Mouse (Mus musculus) gonadal fat pad, adult 2 months (tissue): ENCODE data around the gene Ankrd44. TPM values are rescaled to one million over a fixed set of nuclear protein-coding genes. Genes with fewer than 3 reads are reported as not detected.
A peak's percentile ranks its signal among the peaks of the same experiment; 100 is the strongest.

Source experiments
- DNase-seq: peaks from one replicate; pipeline ENCODE4 v3.0.0-alpha.2; 2012; ENCODE audit warnings: low read depth
- polyA plus RNA-seq: library from polyadenylated mRNA; depleted of rRNA; stranded (reverse); fragments of >200 nt; gene quantifications from 2 replicates; pipeline ENCODE4 v1.2.3, GENCODE M21; 2012

Ankrd44 gene
- polyA plus RNA-seq, 1 experiment = 18.6 TPM

DNA sequence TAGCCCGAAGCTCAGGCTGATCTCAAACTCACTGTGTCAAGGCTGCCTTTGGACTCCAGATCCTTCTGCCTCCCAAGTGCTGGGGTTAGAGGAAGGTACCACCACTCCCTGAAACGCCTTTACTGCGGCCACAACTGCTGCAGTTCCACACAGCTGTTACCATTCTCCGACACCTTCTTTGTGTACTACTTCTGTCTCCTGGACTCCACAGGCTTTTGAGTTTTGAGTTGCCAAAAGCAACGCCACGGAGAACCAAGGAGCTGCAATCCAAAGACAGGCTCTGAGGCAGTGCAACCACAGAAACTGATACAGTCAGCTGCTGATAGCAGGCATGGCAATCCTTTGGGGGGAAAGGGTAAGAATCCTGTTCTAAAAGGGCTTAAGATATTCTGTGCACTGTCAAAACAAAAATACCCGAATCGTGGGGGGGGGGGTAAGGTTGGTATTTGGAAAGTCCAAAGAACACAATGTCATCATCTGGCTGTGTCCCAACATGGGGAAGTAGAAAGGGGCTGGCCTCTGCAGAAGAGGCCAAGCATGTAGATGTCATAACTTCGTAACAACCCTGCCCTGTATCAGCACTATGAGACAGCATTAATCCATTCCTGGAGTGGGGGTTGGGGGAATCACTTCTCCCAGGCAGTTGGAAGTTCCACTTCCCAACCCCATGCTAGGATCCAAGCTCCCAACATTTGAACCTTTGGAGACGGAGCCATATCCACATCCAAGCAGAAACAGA lies 116.2 kb downstream of the Ankrd44 start:
- DNase-seq = no peak

DNA sequence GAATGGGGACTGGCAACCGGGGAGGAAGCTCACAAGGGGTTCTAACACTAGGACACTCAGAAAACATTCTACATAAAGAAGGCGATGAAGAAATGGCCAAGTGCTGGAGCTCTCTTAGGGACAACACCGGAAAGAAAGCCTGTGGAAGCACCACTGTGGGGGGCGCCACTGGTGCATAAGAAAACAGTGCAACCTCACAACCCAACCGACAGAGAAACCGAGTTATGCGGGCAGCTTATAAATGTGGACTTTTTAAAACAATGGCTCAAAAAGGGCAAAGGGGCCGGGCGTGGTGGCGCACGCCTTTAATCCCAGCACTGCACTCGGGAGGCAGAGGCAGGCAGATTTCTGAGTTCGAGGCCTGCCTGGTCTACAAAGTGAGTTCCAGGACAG lies 117.1 kb downstream of the Ankrd44 start:
- DNase-seq = no peak

DNA sequence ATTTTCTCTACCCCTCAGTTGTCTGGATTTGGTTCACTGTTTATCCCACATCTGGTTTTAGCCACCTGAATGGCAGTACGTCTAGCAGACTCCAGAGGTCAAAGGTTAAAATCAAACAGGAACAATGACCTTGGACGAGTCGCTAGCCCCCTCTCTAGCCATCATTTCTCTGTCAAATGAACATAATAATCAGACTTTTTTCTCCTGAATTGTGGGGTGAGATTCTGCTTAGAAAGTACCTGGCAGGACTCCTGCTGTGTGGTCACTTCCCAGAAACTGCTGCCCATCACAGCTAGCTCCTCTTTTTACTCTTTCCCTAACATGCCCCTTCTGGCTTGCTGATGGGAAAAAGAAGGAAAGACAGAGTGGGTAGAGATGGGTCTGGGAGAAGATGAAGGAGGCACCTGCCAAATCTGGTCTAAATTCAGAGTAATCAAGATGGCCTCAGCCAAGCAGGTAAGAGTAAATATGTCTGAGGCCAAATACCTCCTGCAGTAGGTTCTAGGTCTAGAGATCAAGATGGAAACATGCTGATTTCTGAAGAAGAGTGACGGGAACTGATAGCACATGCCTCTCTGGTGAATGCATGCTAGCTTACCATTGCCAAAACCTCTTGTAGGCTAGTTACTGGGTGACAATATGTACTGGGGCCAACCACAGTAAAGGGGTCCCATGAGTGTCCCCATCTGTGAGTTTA lies 117.6 kb downstream of the Ankrd44 start:
- no peak for DNase-seq

DNA sequence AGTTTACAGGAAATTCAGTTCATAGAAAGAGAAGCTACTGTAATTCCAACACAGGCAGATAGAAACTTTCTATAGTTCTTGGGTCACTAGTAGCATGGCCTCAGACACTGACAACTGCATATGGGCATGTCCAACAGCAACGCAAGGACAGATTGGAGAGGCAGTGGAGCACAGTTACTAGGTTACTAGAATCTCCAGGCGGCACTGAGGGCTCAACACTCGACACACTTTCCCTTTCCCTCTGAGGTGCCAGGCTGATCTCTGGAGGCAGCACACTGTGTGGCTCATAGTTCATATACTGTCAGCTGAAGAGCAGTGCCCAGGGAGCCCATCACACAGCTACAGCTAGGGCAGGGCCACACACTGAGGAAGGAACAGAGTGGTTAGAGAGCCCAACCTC lies 118.4 kb downstream of the Ankrd44 start:
- no peak for DNase-seq

DNA sequence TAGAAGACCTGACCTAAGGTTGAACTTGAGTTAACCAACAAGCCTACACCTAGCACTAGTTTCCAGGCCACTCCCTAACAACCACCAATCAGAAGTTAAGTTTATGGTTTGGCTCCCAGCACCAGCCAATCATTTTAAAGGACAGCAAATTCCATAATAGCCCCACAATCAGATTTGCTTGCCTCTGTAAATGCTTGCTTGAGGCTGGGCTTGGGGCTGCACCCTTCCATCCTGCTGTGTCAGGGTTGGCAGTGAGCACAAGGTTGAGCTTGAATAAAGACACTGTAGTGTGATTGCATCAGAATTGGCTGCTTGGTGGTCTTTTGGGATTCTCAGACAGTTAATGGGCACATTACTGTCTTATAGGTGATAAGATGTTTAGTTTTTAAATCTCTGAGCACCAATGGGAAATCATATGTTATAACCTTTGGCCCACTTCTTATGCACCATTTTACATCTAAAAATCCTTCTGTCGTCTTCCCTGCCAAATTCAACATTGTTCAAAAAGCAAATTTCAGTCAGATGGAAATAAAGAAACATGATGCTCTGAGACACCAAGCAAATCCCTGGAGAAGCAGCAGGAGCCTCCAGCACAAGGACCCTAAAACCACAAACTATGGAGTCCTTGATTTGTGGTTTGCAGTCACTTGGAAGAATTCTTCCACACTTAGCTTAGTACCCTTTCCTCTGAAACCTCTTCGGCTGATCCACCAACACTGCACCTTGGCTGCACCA lies 119.9 kb downstream of the Ankrd44 start:
- DNase-seq = no peak

DNA sequence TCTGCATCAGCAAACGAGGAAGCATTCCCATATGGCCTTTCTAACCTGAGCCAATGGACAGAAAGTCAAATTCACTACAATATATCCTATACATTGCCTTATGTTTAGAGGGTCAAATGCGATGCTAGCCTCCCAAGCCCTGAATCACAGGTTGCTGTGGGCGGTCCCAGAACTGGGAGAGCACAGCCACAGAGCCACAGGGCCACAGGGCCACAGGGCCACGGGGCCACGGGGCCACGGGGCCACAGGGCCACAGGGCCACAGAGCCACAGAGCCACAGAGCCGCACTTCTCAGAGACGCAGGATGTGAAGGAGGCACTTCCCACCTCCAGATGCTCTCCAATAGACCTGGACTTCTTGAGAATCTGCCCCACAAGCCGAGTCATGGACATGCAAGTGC lies 121.8 kb downstream of the Ankrd44 start:
- DNase-seq = no peak

DNA sequence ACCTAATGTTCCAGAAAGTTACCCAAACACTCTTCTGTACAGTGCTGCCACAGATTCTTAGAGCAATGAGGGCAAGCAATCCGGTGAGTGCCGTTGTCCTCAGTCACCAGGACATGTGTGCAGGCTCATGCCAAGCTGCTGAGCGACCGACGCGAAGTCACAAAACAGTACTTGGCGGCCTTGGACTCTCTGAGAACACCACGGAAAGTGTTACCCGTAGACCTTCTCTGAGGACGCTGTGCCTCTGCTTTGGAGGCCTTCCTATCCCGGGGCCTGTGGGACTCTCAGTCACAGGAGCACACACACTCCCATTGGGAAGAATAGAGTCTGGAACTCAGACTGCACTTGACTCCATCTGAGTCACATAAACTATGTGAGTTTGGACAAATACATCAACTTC lies 123.5 kb downstream of the Ankrd44 start:
- DNase-seq = no peak

DNA sequence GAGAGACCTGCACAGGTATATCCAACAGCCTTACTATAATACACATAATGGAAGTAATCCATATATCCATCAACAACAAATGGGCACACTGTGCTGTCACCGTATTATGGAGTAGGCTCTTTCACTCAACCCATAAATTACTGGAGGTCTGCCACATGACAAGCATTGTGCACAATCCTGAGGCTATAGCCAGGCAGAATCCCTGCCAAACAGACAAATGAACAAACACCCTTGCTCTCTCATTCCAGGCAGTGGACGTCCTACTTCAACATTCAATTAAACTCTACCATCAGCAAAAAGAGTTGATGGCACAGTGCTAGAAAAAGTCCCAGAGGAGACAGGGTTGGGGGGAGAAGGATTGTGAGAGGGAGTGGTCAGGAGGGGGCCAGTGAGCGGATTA lies 124.9 kb downstream of the Ankrd44 start:
- no peak for DNase-seq

DNA sequence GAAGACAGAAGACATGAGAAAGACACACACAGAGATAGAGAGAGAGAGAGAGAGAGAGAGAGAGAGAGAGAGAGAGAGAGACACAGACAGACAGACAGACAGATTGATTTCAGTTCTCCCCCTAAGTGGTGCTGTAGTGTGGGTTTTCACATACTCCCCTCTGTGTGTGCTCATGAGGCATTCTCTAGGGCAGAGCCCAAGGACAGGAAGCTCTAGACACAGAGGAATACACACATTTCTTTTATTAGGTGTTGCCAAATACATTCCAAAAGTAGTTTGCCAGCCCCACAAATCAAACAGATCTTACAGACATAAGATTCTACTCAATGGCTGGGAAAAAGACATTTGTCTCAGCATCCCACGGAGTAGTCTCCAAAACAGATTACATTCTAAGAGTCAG lies 126.8 kb downstream of the Ankrd44 start:
- no peak for DNase-seq

DNA sequence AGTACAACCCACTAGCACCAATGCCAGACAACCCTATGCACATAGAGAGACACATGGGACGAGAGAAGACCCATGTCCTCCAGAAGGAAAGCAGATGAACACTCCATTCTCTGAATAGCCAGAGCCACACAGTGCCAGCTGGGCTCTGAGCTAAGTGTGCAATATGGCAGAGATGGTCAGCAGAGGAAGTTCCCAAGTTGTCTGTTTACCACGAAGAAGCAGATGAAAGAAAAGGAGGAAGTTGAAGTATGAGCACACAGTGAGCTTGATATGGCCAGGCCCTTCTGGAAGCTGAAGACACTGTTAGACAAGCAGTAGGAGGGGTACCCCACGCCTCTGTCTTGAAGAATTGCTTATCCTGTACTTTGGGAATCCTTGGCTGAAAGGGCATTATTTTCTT lies 127.8 kb downstream of the Ankrd44 start:
- no peak for DNase-seq

DNA sequence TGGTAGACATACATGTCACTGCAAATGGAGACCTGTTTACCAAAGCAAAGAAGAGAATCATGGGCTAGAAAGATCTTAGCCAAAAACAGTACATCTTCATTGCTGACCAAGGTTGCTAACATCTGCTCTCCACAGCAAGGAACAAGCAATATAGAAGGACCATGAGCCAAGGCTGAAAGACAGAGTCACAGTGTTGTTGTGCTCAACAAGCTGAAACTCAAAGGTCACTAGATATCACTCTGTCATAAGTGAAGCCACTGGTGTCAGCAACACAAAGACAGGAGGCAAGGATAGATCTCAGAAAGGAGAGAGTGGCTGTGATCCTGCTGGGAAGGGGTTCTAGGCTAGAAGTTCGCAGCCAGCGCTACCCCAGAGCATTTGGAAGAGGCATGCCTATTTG lies 131.5 kb downstream of the Ankrd44 start:
- no peak for DNase-seq

DNA sequence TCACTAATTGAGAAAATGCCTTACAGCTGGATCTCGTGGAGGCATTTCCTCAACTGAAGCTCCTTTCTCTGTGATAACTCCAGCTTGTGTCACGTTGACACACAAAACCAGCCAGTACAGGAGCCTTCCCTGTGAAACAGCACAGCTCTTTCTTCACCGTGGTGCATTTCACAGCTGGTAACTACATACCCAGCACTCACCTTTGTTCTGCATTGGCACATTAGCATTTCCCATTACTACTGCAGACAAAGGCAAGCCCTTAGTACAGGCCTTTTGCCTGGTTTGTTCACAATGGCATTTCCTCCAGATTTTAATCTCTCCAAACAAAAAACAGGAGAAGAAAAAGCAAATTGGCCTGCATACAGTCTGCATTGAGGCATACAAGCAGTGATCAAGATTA lies 134.8 kb downstream of the Ankrd44 start:
- DNase-seq = no peak

DNA sequence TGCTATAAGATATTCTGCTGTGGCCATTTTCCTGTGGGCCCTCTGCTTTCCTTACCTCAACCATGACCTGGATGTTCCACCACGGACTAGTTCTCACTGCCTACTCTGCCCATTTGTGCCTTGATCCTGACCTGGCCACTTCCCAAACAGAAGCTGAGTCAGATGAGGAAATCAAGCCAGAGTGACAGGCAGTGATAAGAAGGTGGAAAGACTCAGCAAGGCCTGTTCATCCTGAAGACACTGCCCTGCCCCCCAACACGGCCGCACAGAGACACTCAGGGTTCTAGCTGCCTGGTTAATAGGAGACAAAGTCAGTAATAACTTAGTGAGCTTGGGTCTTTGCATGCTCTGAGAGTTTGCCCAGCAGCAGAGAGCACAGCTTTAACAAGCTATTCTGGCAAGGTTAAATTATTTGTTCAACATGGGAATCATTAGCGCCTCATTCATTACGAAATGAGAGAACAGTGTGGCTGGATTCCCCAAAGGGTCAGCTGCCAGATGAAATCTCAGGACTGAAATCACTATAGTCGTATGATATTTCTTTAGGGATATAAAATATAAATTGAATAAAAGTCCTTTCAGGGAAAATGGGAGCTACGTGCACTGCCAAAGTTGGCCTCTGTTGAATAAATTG lies 136.7 kb downstream of the Ankrd44 start:
- DNase-seq = peak; percentile 84

DNA sequence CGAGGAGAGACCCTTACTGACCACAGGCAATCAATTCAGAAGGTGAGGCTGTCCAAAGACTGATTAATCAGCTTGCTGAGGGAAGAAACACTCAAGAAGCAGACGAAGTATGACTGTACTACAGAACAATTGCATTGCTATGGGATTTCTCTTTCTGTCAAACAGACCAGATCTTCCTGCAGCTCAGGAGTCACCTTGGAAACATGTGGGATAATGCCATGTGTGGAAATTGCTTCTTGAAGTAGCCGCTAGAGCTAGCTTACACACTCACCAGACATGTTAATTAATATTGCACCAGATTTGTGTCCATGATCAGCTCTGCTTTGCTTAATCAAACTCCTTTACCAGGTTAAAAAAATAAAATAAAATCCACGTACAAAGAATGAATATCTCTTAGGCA lies 137.8 kb downstream of the Ankrd44 start:
- no peak for DNase-seq

DNA sequence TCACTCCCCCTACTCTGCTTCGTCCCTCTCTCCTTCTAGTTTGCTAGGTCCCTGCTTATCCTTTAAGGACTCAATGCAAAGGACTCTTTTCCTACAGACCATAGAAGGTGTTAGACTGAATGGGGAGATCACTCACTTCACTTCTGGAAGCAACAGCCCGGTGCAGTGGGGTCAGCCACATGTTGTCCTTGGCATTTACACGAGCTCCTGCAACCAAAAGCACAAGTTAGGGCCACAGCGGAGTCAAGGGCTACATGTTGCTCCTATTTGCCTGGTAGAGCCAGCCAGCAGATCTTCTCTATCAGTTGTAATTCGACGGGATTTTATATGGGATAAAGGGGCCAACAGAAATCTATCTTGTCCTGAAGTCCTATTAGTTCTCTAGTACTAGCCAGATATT lies 148.0 kb downstream of the Ankrd44 start:
- DNase-seq = no peak

DNA sequence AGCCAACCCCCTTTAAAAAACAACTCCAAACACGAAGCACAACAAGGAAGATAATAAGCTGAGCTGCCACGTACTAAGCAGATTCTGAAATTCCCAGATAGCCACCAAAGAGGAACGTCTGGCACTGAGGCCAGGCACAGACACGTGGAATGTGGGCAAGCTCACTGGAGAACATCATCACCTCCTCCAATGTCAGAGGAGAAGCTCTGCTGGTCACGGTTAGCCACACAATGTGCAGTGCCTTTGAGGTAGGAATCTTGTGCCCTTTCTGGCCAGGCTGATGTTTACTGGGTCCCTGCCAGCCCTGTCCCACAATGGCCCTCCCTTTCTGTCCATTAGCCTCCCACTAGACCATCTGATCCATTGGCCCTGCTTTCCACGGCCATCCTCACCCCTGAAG lies 149.1 kb downstream of the Ankrd44 start:
- DNase-seq = no peak

DNA sequence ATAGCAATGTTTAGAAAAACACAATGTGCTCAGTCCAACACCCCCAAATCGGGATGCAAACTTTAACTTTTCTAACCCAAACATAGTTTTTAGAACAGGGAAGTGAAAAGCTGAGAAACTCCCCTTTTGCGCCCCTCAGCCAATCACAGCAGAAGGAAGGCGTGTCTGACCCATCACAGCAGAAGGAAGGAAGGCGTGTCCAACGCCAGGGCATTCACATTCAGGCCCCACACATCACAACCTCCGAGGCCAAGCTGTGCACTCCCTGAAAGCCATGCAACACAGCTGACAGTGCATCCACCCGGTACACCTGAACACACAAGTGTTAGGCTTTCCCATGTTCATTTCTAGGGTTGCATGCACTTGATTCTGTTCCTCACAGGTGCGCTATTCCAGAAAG lies 150.1 kb downstream of the Ankrd44 start:
- no peak for DNase-seq

DNA sequence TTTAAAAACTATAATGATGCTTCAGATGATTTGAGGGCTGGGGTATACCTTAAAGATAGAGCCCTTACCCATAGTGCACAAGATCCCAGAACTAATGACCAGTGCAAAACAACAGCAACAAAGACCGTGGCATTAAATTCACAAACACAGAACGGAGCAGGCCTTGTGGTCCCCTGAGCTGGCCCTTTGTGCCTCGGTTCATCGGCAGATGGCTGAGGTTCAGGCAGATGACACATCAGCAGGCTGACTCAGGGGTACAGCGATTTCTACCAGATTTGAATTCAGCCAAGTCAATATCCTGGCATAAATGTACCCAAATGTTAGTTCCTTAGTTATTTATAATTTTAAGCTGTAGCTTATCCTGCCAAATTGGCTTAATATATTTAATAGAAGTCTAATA lies 153.3 kb downstream of the Ankrd44 start:
- DNase-seq = no peak

DNA sequence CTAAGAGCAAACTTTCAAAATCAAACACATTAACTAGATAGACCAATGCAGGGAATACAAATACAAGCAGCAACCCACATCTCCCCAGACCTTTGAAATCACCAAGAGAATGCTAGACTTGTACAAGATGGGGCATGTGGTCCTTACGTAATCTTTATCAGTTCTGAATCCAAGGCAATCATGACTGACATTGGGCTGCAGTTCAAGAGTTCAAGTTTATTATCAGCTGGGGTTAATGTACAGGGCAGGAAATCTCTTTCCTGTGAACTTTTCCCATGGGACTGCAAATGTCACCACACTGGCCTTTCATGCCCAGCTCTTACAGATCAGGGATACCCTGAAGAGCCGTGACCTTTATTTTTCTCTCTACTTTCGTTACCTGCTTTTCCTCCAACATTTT lies 154.7 kb downstream of the Ankrd44 start:
- no peak for DNase-seq

DNA sequence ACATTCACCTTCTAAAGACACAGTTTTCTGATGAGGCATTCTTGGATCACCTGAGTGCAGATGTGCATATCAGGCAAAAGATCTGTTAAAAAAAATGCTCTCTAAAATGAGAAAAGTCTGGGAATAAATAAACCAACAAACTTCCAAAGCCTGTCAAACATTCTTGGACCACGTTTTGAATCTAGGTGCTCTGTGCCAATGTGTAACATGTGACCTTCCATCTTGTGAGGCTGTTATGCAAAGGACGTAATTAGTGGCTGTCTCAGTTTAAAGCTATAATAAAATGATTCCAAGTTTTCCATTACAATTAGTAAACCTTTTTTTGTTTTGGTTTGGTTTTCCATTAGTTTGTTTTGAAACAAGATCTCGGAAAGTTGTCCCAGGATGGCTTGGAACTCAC lies 159.0 kb downstream of the Ankrd44 start:
- DNase-seq = no peak

DNA sequence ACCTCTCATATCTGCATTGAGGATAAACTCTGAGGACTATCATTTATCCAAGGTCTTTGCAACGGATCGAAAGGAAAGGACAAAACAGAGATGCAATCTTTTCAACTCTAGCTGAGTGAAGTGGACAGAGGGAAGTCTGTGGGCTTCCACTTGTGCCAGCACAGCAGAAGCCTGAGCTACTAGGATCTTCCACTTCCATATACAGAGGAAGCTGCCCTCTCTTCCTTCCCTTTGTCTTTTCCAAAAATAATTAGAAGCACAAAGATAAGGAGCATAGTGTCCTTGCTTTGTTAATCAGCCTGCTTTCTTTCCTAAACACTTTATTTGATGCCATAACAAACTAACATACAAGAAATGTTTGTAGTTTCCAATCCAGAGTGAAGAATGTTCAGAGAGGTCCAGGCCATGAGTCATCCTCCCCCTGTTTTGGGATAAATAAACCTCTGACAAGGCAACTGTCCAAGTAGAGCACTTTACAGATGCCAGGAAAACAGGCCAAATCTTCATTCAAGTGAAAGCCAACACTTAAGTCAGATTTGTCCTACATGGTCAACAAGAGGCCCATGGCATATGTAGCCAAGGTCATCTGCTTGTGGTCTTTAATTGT lies 160.5 kb downstream of the Ankrd44 start:
- DNase-seq = no peak

DNA sequence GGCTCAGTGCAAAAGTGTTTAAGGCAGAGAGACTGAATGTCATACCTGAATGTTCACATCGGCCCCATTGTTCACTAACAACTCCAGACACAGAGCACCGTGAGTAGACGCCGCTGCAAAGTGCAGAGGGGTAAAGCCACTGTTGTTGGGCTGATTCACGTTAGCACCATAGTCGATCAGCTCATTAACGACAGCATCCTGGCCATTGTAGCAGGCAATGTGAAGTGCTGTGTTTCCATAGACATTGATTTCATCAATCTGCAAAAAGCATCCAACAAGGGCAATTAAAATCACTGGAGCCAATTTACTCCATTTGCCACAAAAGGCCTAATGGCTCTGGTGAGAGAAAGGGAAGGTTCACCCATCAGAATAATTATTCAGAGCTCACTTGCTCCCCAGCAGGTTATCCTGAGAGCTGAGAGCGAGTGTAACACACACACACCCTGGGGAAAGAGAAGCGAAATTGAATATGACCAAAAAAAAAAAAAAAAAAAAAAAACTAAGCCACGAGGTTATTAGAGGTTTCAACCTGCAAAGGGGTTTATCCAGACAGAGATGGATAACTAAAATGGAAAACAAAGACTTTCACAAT lies 163.9 kb downstream of the Ankrd44 start:
- no peak for DNase-seq
